1 mouse cellular context compared by ENCODE assay signal in genomic region chr9:21953600-21953999, GRCm38 (mm10).
TF ChIP-seq lines count a peak whose summit lies in the region.

No protein-coding gene starts in this region.

TF ChIP-seq in MEL, 35 proteins besides CTCF, POLR2A, EP300 and RAD21 (continued from another document):
- no peak for TF ChIP-seq ZKSCAN1 (IDR thresholded peaks at IDR 0.05; ENCODE audit: low read depth, low read length)
- no peak for TF ChIP-seq GATA1 (IDR thresholded peaks at IDR 0.05; ENCODE audit: low read depth, low read length)
- no peak for TF ChIP-seq KAT2A (conservative IDR thresholded peaks at IDR 0.05; ENCODE audit: low read depth, low read length)
- TF ChIP-seq MXI1 (IDR thresholded peaks at IDR 0.05; ENCODE audit: low read depth, low read length), result no peak
- TF ChIP-seq POLR2AphosphoS5 (IDR thresholded peaks at IDR 0.05; ENCODE audit: borderline replicate concordance, low read depth, low read length), result no peak
- TF ChIP-seq E2F4 (IDR thresholded peaks at IDR 0.05; ENCODE audit: borderline replicate concordance, low read depth, low read length), result no peak
- no peak for TF ChIP-seq ZMIZ1 (IDR thresholded peaks at IDR 0.05; ENCODE audit: low read depth, low read length)
- no peak for TF ChIP-seq ETS1 (IDR thresholded peaks at IDR 0.05; ENCODE audit: low read depth, low read length)
- TF ChIP-seq CHD1 (IDR thresholded peaks at IDR 0.05; ENCODE audit: low read depth, low read length), result no peak
- TF ChIP-seq JUND (IDR thresholded peaks at IDR 0.05; ENCODE audit: low read depth, low read length), result no peak
- TF ChIP-seq CHD2 (IDR thresholded peaks at IDR 0.05; ENCODE audit: low read length), result no peak
